Mouse (Mus musculus) colon, adult 2 months (tissue): Measurements from ENCODE around the gene Sept8. TPM values are rescaled to one million over a fixed set of nuclear protein-coding genes. Genes with fewer than 3 reads are reported as not detected.

ENCODE experiments used
- polyA plus RNA-seq: library from polyadenylated mRNA; depleted of rRNA; stranded (reverse); fragments of >200 nt; gene quantifications from 2 replicates; pipeline ENCODE4 v1.2.3, GENCODE M21; 2012; rRNA removed

Gene Sept8
- polyA plus RNA-seq = 23.9 and 26.4 TPM in 2 replicates

DNA sequence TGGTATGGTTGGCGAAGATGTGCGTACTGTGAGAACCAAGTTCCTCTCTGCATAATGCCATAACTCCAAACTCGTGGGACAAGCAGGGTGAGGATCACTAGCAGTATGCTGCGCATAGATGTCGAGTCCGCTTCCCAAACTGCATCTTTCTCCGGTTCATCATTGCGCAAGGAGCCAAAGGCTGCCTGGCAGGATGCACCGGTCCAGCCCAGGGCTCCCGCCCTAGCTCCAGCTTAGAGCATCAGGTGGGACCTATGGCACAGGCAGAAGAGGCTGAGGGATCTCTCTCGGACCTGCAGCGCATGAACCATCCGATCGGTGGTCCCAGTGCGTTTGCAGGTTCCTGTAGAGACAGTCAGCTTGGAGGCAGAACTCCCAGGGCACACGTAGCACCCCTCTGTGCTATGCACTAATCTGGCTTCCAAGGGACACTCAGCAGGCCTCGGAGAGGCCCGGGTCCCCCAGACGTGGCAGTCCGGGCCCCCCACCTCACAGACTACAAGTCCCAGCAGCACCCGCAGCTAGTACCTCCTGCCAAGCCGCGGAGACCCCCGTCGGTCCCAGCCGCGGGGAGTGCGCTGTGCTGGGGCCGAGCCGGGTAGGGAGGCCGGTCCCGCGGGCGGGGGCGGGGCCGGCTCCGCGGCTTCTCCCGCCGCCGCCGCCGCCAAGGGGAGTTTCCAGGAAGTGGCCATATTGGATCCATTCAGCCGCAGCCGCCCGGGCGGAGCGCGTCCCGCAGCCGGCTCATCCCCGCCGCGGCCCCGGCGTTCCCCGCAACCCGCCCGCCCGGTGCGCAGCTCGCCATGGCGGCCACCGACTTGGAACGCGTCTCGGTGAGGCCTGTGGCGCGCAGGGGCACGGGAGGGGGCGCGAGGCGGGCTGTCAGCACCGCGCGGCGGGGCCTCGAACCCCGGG lies at the start of gene Sept8:
Gene Sept8 (plus strand): TSS at position 51 of the 915 bp plus-strand sequence.

DNA sequence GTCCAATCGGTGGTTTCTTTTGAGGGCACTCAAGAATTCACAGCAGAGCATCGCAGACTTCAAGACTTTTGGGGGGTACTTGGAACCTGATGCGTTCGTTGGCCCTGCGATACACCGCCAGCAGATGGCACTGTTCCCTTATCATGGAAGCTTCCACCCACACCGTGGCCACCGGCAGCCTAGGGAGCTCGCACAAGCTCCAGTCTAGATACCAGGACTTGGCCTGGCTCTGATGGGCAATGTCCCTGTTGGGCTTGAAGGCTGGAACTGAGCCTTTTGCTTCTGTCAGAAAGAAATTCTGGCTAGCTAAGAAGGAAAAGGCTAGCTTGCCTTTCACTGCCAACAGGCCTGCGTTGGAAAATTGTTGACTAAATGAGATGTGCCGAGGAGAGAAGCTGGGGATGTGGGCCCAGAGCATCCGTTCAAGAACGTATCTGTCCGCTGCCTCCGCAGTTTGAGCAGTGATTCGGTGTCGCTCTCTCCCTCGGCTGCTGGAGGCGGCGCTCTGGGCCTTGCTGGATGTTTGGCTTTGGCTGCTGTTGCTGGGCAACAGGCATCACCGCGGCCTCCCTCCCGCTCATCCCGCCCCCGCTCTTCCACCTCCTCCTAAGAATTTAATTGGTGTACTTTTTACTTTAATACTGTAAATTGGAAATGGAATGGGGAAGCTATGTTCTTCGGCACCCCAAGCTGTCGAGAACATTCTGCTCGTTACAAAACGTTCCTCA lies 48.9 kb upstream of the Sept8 start, which contains the start of gene Gm9837:
Gene Gm9837 (minus strand): TSS at position 512 of the 728 bp plus-strand sequence.

GRCm38 (mm10) chr11:53479783-53480301 lies 39.2 kb upstream of the Sept8 start, which contains the start of the genes Gm9945 and Sowaha:
Gene Gm9945 (plus strand): TSS chr11:53480166.
Gene Sowaha (minus strand): TSS chr11:53480274.

DNA sequence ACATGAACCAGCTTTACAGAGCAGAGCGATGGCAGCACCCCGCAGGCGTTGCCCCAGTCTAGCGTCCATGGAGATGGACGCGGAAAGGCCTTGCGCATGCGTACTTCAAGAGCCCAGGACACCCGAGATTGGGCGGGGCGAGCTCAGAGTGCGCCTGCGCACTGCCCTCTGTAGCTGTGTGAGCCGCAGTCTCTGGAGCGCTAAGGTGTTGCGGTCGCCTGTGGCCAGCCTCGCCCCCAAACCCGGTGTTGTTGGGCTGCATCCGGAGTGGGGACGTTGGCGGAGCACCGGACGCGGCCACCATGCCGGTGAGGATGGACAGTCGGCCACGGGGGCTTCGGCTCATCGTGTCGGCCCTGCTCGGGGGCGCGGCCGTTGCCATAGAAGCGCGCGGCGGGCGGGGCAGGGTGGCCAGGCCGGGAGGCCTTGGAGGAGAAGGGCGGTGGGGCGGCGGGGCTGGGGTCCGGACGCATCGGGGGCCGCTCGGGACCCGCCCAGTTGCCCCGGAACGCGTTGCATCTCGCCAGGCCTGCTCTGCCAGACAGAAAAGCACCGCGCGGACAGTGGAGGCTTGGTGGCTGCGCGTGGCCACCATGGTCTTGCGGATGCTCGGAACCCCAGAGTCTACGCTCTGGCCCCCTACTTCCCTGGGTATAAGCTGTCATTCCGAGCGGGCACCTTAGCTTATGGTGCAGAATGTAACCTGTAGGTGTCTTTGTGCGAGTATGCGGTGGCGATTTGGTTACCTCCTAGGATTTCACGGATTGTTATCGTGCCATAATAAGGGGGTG lies 48.4 kb downstream of the Sept8 start, which contains the start of gene Kif3a:
Gene Kif3a (plus strand): TSS at position 156 of the 791 bp plus-strand sequence.

Other genes with a start within 250 kb of the Sept8 start
- 23.3 and 28.7 TPM in 2 replicates for gene Hspa4, start 218.8 kb upstream of the Sept8 start, polyA plus RNA-seq
- 2.2 and 2.7 TPM in 2 replicates for gene Zcchc10, start 194.6 kb upstream of the Sept8 start, polyA plus RNA-seq
- gene Aff4, start 168.4 kb upstream of the Sept8 start, polyA plus RNA-seq = 8.9 and 9.2 TPM in 2 replicates
- not detected in 2 replicates for gene Leap2, start 96.1 kb upstream of the Sept8 start, polyA plus RNA-seq
- gene Uqcrq, start 88.4 kb upstream of the Sept8 start, polyA plus RNA-seq = 626 and 825 TPM in 2 replicates
- gene Gdf9, start 88.2 kb upstream of the Sept8 start, polyA plus RNA-seq = 0.29 and 0.31 TPM in 2 replicates
- 0.06 and 0.22 TPM in 2 replicates for gene Gm10447, start 62.1 kb upstream of the Sept8 start, polyA plus RNA-seq
- 1.8 and 2.1 TPM in 2 replicates for gene Shroom1, start 62.1 kb upstream of the Sept8 start, polyA plus RNA-seq
- gene Gm9837, start 48.8 kb upstream of the Sept8 start, polyA plus RNA-seq = not detected in 2 replicates
- not detected in 2 replicates for gene Gm9945, start 39.1 kb upstream of the Sept8 start, polyA plus RNA-seq
- 2.0 and 2.2 TPM in 2 replicates for gene Sowaha, start 39.0 kb upstream of the Sept8 start, polyA plus RNA-seq
- 1.8 and 2.5 TPM in 2 replicates for gene Kif3a, start 48.1 kb downstream of the Sept8 start, polyA plus RNA-seq
- not detected in 2 replicates for gene Il4, start 99.4 kb downstream of the Sept8 start, polyA plus RNA-seq
- gene Il13, start 115.4 kb downstream of the Sept8 start, polyA plus RNA-seq = not detected in 2 replicates
- 3.4 and 3.9 TPM in 2 replicates for gene Rad50, start 188.1 kb downstream of the Sept8 start, polyA plus RNA-seq
- not detected in 2 replicates for gene Il5, start 201.5 kb downstream of the Sept8 start, polyA plus RNA-seq